Mouse (Mus musculus): ENCODE results near the gene Spg7.

Spg7 gene

DNA sequence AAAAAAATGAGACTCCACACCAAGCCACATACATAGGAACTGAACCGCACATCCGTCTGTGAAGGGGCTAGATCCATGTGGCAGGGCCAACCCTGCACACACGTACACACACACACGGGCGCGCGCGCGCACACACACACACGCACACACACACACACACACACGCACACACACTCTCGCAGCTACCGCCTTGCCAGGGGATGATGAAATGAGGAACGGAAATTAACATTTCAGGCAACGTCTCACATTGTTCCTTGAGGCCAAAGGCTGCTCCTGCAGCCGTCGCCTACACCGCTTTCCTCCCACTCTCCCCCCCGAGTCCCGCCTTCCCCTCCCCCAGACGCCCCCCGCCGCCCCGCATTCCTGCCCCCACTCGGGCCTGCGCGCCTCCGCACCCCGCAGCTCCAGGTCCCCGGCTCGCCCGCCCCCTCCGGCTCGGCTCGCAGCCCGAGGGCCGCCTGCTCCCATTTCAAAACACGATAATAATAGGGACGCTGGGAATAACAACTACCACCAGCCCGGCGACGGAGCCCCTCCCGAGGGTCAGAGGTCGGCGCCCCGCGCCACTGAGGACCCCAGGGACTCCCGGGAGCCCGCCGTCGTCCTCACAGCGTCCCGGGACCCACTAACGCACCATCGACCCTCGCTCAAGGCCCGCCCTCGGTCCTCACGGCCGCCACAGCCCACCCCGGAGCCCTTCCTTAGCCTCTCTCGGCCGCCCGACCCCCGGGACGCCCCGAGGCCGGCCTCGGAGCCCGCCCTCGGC lies 21.6 kb upstream of the Spg7 start:
- DNase-seq (ENCODE audit: low read depth, low spot score) = peak; percentile 71

DNA sequence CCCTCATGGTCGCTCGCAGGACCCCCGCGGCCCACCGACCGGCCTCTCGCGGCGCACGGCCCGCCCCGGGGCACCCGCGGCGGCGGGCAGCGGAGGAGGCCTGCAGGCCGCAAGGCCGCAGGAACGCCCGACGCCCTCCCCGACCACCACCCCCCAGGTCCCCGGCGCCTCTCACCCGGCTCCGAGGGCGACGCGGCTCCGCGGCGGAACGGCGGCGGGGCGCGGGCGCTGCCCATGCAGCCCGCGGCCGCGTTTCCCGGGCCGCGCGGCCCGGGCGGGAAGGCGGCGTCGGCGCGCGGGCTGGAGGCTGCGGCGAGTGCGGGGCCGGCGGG lies 21.0 kb upstream of the Spg7 start:
- DNase-seq (ENCODE audit: low read depth, low spot score) = no peak

DNA sequence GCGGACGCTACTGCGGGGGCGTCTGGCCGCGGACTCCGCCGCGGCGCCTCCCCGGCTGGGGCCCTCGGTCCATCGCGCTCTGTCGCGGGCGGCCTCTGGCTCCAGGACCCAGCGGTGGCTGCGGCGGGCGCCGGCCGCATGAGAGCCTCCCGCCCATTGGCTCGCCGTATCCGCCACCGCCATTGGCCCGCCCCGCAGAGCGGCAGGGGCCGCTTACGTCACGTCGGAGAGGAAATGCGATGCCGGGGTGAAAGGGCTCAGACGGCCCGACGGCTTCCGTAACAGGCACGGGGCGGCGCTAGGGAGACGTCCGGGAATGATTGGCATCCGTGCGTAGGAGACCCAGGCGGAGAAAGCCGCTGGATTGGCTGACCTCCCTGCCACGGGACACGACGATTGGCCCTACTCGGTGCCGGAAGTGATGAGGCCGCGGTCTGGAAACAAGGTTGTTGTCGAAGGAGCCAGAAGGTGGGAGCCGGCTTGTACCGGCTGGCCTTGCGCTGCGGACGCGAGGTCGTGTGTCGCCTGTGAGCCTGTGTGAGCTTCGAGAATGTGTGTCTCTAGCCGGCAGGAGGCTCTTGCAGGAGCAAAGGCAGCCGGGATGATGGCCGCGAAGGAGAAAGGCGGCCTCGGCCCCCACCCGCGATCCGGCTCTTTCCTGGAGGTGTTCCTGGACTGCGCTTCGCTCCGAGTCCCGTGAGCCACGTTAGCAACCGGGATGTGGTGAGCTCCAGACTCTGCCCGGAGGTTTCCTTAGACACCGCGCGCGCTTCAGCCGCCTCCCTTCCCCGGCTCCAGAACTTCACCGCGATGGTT lies 20.4 kb upstream of the Spg7 start, which contains the start of gene Ankrd11:
Ankrd11 (minus strand) TSS at position 120 of the 816 bp plus-strand sequence.
- DNase-seq (ENCODE audit: low read depth, low spot score) = peak; percentile 100

DNA sequence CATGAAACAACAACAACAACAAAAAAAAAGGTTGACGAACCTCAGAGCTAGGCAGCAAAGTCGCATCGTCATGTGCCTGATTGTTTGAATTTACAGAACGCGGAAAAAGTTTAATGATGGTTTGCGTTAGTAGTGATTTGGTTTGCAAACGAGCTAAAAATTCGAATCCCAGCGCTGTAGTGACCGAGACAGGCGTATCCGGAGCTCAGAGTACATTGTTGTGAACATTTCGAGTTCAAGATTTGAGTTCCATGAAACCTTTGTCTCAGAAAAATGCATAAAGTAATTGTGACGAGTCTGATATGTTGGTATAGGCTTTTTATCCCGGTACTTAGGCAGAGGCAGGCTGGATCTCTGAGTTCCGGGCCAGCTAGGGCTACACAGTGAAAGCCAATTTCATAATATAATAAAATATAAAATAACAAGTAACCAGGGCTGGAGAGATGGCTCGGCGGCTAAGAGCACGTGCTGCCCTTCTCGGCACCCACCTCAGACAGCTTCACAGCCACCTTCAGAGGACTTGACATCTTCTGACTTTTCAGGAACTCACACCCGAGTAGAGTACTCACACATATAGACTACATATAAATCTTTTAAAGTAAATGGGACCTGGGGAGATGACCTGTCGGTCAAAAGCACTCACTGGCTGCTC lies 19.6 kb upstream of the Spg7 start:
- no peak for DNase-seq (ENCODE audit: low read depth, low spot score)

DNA sequence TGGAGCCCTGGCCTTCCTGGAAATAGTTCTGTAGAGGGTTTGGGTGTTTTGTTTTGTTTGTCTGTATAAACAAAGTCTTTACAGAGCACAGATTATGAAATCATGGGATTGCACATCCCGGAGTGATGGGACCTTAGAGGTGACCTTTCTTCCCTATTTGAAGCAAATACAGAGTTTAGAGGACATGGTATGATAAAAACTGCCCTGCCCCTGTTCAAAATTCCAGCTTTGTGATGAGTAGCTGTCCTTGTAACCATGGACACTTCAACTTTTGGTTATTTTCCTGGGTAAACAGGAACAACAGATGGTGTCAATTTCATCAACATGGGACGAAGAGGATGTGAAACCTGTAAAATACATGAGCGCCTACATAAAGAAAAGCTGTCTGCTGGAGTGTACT lies 18.8 kb upstream of the Spg7 start:
- DNase-seq (ENCODE audit: low read depth, low spot score) = no peak

DNA sequence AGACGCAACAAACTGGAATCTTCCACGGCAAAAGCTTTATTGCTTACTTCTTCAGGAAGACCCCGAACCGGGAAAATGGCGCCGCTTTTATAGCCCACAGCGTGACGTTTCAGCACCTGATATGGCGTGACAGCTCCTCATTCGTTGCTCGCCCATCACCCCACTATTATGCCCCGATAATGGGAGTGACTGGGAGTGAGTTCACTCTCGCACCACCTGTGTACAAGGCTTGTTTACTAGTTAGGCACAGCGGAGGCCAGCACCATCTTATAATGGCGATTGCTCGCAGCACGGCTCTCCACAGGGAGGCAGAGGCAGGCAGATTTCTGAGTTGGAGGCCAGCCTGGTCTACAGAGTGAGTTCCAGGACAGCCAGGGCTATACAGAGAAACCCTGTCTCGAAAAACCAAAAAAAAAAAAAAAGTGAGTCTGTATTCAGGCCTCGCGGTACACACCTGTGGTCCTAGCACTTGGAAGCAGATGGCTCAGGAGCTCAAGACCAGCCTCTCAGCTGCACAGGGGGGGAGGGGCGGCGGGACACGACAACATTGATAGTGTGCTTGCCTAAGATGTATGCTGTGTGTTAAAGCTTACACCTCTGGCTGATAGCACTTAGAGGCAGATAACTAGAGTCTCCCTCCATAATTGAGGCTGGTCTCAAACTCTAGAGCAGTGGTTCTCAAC lies 17.9 kb upstream of the Spg7 start:
- DNase-seq (ENCODE audit: low read depth, low spot score) = peak; percentile 54

DNA sequence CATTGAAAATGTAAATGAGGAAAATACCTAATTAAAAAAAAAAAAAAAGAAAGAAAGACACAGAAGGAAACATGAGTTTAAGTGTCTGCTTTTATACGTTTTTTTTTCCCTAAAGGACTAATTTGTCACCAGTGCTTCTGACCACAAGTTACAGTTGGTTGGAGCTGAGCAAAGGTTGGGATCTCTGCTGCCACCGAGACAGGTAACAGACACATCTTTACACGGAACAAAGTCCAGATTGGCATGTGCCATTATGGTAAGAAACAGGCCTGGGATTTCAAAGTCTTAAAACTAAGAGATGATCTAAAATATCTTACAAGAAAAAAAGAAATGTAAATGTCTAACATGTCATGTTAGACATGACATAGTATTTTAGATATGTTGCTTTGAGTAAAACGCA lies 16.0 kb upstream of the Spg7 start:
- DNase-seq (ENCODE audit: low read depth, low spot score) = no peak

DNA sequence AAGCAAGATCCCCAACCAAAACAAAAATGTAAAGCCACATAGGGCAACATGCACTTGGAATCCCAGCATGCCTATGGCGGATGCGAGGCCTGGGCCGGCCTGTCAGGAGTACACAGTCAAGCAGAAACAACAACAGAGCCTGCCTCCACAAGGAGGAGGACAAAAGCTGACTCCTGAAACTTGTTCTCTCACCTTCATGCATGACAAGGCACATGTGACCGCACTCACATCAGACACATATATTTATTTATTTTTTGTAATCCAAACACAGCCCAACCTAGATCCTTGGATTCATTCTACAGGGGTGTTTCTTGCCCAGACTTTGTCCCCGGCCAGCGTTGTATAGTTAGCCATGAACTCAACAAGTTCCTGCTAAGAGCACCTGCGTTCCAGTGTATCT lies 14.9 kb upstream of the Spg7 start:
- no peak for DNase-seq (ENCODE audit: low read depth, low spot score)

DNA sequence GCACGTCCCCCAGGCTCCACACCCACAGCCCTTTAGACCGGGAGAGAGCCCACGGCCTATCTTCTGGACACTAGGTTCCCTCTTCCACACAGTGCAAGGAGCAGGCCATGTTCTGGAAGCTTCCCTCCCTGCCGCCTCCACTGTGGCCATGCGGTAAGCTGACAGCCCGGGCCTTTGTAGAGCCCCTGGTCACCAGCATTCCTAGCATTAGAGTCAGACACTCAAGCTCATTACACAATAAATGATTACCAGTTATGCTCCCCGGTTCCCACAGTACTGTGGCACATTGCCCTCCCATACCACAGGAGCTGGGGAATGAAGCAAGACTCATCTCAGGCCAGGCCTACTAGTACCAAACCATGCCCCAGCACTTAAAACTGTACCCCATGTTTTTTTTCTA lies 14.3 kb upstream of the Spg7 start:
- DNase-seq (ENCODE audit: low read depth, low spot score) = no peak

DNA sequence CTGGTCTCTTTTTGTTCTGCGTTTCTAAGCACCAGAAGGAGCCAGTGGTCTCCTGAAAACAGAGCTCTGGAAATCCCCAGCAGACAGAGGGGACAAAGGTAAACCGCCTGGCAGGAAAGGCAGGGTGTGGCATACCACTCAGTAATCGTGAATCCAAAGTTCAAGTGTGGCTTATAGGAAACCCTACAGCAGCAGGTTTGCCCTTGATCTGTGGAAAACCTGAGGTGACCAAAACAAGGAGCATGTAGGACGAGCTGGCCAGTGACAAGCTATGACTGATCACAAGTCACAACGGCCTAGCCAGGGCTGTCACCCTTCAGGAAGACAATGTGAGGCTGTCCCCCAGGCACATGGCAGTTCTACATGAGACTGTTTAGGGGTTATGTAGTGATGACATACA lies 11.3 kb upstream of the Spg7 start:
- DNase-seq (ENCODE audit: low read depth, low spot score) = no peak

DNA sequence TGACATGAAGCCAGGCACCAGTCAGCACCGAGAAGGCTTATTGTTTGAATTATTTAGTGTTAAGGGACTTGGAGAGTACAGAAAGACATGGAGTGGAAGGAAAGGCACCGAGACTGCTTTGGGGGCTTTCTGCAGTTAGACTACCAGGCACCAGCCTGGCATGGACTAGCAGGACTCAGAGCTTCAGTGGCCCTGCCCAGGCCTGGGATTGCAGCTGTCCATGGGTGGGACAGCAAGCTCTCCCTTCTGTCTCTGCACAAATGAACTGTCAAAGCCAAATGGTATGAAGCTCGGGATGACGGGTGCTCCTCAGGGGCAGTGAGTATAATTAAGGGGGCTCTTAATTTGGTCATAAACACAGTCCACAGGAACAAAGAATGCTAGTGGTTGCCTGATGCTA lies 1.3 kb downstream of the Spg7 start:
- no peak for DNase-seq (ENCODE audit: low read depth, low spot score)

DNA sequence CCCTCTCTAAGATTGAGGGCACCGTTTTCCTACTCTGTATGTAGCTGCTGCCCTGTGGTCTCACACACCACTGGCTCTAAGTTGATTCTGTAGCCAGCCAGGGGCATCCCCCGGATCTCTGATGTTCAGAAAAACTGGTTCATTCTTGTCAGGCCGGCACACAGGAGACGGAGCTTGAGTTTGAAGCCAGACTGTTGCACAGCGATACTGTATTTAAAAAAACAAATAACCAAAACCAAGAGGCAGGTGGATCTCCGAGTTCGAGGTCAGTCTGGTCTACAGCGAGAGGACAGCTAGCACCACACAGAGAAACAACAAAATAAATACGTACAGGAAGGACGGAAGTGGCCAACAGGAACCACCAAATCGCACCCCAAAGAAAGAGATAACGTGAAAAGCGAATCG lies 2.1 kb downstream of the Spg7 start:
- peak; percentile 55 for DNase-seq (ENCODE audit: low read depth, low spot score)

DNA sequence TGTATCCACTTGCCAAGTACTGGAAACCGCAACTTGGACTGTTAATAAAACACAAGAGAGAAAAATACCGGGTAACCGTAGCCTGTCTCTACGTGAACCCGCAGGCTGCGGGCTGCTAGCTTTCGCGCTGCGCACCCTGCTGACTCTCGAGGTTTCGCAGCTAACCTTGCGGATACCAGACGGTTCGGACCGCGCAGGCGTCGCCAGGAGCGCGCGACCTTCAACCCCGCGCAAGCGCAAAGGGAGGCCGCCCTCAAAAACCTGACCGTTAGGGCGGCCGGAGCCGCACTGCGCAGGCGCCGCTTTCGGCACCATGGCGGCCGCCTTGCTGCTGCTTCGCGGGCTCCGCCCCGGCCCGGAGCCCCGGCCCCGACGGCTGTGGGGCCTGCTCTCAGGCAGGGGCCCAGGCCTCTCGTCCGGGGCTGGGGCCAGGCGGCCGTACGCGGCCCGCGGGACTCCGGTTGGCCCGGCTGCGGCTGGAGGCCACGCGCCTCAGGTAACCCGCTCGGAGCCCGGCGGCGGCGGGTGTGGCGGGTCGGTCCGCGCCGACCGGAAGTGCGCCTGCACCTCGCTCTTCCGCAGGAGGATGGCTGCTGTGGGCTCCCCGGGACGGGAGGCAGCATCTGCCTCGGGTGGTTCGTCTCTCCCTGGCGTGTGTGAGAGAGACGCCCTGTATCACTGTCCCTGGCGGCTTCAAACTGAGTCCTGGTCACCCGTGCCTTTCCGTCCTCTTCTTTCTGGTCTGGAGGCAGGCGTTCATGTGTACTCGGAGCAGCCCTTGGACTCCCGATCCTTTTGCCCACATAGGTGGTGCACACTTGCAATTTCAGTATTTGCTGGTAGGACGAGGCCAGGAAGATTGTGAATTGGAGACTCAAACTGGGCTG lies 2.7 kb downstream of the Spg7 start:
- peak; percentile 98 for DNase-seq (ENCODE audit: low read depth, low spot score)

DNA sequence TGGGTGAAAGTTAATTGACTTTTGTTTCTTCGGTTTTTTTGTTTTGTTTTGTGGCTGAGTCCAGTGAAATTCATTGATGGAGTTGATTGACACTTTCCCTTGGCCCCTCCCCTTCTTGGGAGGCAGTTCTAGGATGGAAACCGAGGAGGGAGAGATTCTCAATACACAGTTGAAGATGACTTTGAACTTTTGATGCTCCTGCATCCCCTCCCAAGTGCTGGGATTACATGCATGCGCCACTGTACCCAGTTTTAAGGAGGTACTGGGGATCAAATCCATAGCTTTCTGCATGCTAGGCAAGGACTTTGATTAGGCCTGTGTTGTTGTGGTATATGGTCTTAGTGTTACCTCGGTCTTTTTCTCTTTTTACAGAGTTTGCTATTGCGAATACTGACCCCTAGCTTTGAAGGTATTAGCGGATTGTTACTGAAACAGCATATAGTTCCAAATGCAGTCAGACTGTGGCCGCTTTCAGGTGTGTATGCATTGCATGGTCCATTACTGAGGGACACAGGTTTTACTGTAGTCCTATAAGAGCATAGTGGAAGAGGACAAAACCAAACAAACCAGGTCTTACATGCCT lies 3.5 kb downstream of the Spg7 start:
- DNase-seq (ENCODE audit: low read depth, low spot score) = peak; percentile 66

DNA sequence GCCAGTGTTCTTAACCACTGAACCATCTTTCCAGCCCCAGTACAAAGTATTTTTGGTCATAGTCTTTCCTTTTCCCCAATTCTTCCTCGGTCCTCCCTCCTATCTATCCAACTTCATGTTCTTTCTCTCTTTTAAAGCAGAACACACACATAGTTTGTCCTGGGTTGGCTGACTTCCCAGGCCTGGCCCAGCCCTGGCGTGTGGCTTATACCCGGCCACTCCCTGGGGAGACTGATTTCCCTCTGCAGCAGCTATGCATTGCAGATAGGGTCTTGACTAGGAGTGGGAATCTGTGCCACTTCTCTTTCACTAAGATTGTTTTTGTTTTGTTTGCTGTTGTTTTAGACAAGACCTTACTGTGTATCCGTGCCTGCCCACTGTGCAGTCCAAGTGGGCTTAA lies 8.4 kb downstream of the Spg7 start:
- DNase-seq (ENCODE audit: low read depth, low spot score) = no peak

DNA sequence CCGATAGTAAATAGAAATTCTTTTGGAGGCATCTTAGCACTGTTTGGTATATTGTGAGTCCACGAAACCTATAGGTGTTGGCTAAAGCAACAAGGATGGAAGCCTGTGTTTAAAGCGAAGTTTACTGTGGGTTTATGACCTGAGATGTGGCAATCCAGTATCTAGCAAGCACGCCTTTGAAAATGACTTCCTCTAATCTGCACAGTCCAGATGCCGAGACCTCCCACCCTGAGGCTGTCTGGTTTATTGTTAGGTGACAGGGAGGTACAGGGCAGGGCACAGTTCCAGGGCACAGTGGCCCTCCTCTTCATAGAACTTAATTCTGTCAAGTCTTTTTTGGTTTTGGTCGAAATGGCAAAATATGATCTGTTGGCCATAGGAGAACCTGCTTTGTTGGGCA lies 14.5 kb downstream of the Spg7 start:
- DNase-seq (ENCODE audit: low read depth, low spot score) = no peak

DNA sequence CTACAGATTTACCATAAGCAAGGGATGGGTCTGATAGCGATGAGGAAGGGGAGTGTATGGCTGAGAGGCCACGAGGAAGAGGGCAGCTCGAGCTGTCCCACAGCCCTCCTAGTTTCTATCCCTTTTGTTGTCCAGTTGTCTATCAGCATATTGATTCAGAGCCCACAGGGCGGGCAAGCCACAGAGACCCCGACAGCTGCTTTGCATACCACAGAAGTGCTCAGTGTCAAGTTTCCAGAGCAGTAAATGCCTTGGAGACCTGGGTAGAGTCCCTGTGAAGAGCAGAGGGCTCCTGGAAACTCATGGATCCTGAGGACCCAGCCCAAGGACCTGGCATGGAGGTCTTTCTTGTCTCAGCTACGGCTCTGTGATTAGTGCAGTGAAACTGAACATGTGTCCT lies 20.3 kb downstream of the Spg7 start:
- DNase-seq (ENCODE audit: low read depth, low spot score) = no peak

DNA sequence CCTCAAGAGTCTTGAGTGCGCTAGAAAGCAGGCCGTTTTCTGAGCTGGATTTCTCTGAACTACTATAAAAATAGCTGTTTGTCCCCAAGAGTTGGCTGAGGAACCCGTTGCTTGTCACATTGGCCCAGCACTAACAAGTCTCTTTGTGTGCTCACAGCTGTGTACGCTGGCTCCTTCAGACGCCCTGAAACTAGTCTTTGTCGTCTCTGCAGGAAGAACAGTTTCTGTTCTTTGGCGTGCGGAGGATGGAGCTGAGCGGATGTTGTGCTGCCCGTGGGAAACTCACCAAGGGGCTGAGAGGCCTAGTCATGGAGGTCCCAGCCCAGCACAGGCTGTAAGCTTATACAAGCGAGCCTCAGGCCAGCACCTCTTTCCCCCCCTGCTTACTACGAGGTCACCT lies 20.9 kb downstream of the Spg7 start:
- no peak for DNase-seq (ENCODE audit: low read depth, low spot score)

DNA sequence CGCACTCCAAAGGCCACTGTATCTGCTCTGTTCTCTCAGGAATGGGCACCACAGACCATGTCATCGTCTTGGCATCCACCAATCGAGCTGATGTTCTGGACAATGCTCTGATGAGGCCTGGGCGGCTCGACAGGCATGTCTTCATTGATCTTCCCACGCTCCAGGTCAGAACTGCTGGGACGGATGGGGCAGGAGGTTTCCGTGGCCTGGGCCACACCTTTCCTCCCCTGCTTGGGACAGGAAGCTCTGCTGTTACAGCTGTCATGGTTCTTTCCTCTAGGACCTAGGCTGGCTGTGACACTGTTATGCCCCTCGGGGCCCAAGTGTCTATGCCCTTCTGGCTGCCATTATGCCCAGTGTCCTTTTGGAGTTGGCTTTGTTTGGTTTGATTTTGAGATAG lies 24.5 kb downstream of the Spg7 start:
- no peak for DNase-seq (ENCODE audit: low read depth, low spot score)

DNA sequence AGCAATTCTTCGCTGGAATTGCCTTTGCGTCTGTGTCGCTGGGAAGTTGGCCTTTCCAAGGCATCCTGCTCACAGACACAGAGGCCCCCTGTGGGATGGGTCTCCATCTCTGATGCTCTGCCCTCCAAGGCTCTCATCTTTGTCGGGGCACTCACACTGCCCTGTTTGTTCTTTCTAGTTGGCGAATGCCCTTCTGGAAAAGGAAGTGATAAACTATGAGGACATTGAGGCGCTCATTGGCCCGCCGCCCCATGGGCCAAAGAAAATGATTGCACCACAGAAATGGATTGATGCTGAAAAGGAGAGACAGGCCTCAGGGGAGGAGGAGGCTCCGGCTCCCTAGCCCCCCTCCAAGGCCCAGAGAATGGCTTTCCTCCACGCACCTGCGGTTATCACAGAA lies 34.5 kb downstream of the Spg7 start:
- no peak for DNase-seq (ENCODE audit: low read depth, low spot score)
